Mouse (Mus musculus) cerebellum, adult 2 months (tissue): ENCODE results near the gene Prg3.

Source experiments
- CTCF ChIP-seq: fragments of 200-500 bp; IDR thresholded peaks from 2 replicates; pipeline ENCODE4 v1.5.1; 2011; ENCODE audit warnings: low read depth, mild to moderate bottlenecking, control low read depth, low read length, moderate library complexity, borderline replicate concordance; ENCODE audit not compliant: insufficient read depth
- POLR2A ChIP-seq: fragments of 200-500 bp; IDR thresholded peaks from 2 replicates; pipeline ENCODE4 v1.6.1; 2011; ENCODE audit warnings: low read length, control low read depth, borderline replicate concordance; ENCODE audit not compliant: insufficient read depth

DNA sequence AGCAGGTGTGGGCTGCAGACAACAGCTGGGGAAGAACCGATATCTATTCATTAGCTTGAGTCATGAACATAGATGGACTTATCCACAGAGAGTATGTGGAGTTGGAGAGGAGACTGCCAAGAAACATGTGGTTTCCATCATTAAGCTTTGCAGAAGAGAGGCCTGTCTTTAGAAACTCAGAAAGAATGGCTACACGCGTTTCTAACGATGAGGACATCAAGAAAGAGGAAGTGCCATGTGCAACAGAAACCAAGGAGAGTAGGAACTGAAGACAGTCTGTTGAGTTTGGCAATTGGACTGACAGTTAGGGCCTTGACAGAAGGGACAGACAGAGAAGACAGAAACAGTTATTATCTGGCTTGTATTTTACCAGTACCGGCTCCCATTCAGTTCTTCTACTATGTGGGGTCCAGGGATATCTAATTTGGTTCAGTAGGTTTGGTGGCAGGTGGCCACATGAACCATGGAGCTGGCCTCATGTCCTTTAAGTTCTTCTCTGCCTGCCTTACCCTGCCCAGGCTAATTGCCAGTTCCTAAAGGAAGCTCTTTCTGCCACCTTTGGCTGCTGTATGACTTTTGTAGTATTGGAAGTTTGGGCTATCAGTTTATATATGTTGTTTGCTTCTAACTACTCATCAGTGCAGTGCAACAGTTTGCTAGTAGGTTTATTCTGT is 20.6 kb upstream of the Prg3 start:
- TF ChIP-seq CTCF: no peak
- no peak for TF ChIP-seq POLR2A
